Mouse (Mus musculus): ENCODE results near the gene Cebpe. TPM values are rescaled to one million over a fixed set of nuclear protein-coding genes. Genes with fewer than 3 reads are reported as not detected.

Cebpe gene
- polyA plus RNA-seq, 1 experiment from 2014 or later: not detected

GRCm38 (mm10) chr14:54746038-54746437 is 34.1 kb upstream of the Cebpe start:
- Histone ChIP-seq H3K27ac (replicated peaks; ENCODE audit: low read depth, low read length) (no peak overlapping the region), H3K4me1 (ENCODE audit: control insufficient read depth, insufficient read depth, low read length) (no peaks in the 10 kb centered on the region), H3K4me2 (ENCODE audit: low read length) (no peak overlapping the region), H3K4me3 (replicated peaks; ENCODE audit: low read depth, low read length) (no peak overlapping the region), H3K36me3 (ENCODE audit: control insufficient read depth, insufficient read depth, low read length) (no peaks in the 10 kb centered on the region), H3K9ac (replicated peaks; ENCODE audit: low read length) (no peak overlapping the region), H3K27me3 (ENCODE audit: control insufficient read depth, insufficient read depth, low read length) (no peaks in the 10 kb centered on the region), H3K9me3 (ENCODE audit: control insufficient read depth, low read length) (no peaks in the 10 kb centered on the region)
- no peak for DNase-seq
- no peak for ATAC-seq (ENCODE audit: low FRiP score, low TSS enrichment)
- WGBS: 97% methylated on average over 9 of the region's 9 CpGs

- Histone ChIP-seq H3K27me3 (ENCODE audit: control insufficient read depth, insufficient read depth, low read length) (no peaks in the 10 kb centered on the region), H3K36me3 (ENCODE audit: control insufficient read depth, insufficient read depth, low read length) (no peaks in the 10 kb centered on the region), H3K4me1 (ENCODE audit: control insufficient read depth, insufficient read depth, low read length) (no peaks in the 10 kb centered on the region), H3K9ac (replicated peaks; ENCODE audit: low read length) (no peak overlapping the region), H3K27ac (replicated peaks; ENCODE audit: low read depth, low read length) (no peak overlapping the region), H3K4me2 (ENCODE audit: low read length) (no peak overlapping the region), H3K4me3 (replicated peaks; ENCODE audit: low read depth, low read length) (no peak overlapping the region), H3K9me3 (ENCODE audit: control insufficient read depth, low read length) (no peaks in the 10 kb centered on the region)
- ATAC-seq (ENCODE audit: low FRiP score, low TSS enrichment) (no peak), DNase-seq (no peak)
- WGBS: 80% methylated on average over 8 of the region's 8 CpGs
These were observed 32.5 kb upstream of the Cebpe start for GRCm38 (mm10) chr14:54744473-54744872.

- no peak overlapping the region for H3K9ac ChIP-seq (replicated peaks; ENCODE audit: low read length)
These were observed 30.4 kb upstream of the Cebpe start for GRCm38 (mm10) chr14:54742375-54742774.

GRCm38 (mm10) chr14:54741721-54742120 is 29.7 kb upstream of the Cebpe start:
- ATAC-seq (ENCODE audit: low FRiP score, low TSS enrichment): no peak
- H3K27me3 ChIP-seq (ENCODE audit: control insufficient read depth, insufficient read depth, low read length): no peaks in the 10 kb centered on the region
- H3K4me2 ChIP-seq (ENCODE audit: low read length): no peak overlapping the region
- H3K27ac ChIP-seq (replicated peaks; ENCODE audit: low read depth, low read length): no peak overlapping the region
- no peak for DNase-seq
- H3K4me3 ChIP-seq (replicated peaks; ENCODE audit: low read depth, low read length): no peak overlapping the region
- peaks cover 9% of the 10 kb centered on the region for H3K4me1 ChIP-seq (ENCODE audit: control insufficient read depth, insufficient read depth, low read length)
- WGBS: 93% methylated on average over 6 of the region's 6 CpGs
- no peaks in the 10 kb centered on the region for H3K36me3 ChIP-seq (ENCODE audit: control insufficient read depth, insufficient read depth, low read length)
- no peaks in the 10 kb centered on the region for H3K9me3 ChIP-seq (ENCODE audit: control insufficient read depth, low read length)
- H3K9ac ChIP-seq (replicated peaks; ENCODE audit: low read length): no peak overlapping the region

More at GRCm38 (mm10) chr14:54742375-54742774, 30.4 kb upstream of the Cebpe start:
- DNase-seq (no peak), ATAC-seq (ENCODE audit: low FRiP score, low TSS enrichment) (no peak)
- peaks cover 2% of the 10 kb centered on the region; the same call in 1 of the 2 replicates for H3K4me1 ChIP-seq (ENCODE audit: control insufficient read depth, insufficient read depth, low read length)
- H3K4me2 ChIP-seq (ENCODE audit: low read length): no peak overlapping the region
- H3K27ac ChIP-seq (replicated peaks; ENCODE audit: low read depth, low read length): no peak overlapping the region
- no peaks in the 10 kb centered on the region for H3K9me3 ChIP-seq (ENCODE audit: control insufficient read depth, low read length)
- H3K4me3 ChIP-seq (replicated peaks; ENCODE audit: low read depth, low read length): no peak overlapping the region
- H3K27me3 ChIP-seq (ENCODE audit: control insufficient read depth, insufficient read depth, low read length): no peaks in the 10 kb centered on the region
- no peaks in the 10 kb centered on the region for H3K36me3 ChIP-seq (ENCODE audit: control insufficient read depth, insufficient read depth, low read length)
- 71% methylated on average over 2 of the region's 2 CpGs for WGBS

GRCm38 (mm10) chr14:54737634-54738033 is 25.7 kb upstream of the Cebpe start:
- ATAC-seq (ENCODE audit: low FRiP score, low TSS enrichment): no peak
- peak; percentile 1 for DNase-seq
- peaks cover 13% of the 10 kb centered on the region for H3K4me1 ChIP-seq (ENCODE audit: control insufficient read depth, insufficient read depth, low read length)
- no peak overlapping the region for H3K9ac ChIP-seq (replicated peaks; ENCODE audit: low read length)
- no peak overlapping the region for H3K4me3 ChIP-seq (replicated peaks; ENCODE audit: low read depth, low read length)
- no peaks in the 10 kb centered on the region for H3K9me3 ChIP-seq (ENCODE audit: control insufficient read depth, low read length)
- no peak overlapping the region for H3K4me2 ChIP-seq (ENCODE audit: low read length)
- H3K27me3 ChIP-seq (ENCODE audit: control insufficient read depth, insufficient read depth, low read length): no peaks in the 10 kb centered on the region
- 41% methylated on average over 10 of the region's 10 CpGs for WGBS
- no peaks in the 10 kb centered on the region for H3K36me3 ChIP-seq (ENCODE audit: control insufficient read depth, insufficient read depth, low read length)
- no peak overlapping the region for H3K27ac ChIP-seq (replicated peaks; ENCODE audit: low read depth, low read length)

GRCm38 (mm10) chr14:54736555-54737552 is 24.9 kb upstream of the Cebpe start:
- 33% methylated on average over 14 of the region's 14 CpGs for WGBS
- no peak for ATAC-seq (ENCODE audit: low FRiP score, low TSS enrichment)
- no peak overlapping the region for H3K9ac ChIP-seq (replicated peaks; ENCODE audit: low read length)
- H3K4me2 ChIP-seq (ENCODE audit: low read length): no peak overlapping the region
- no peaks in the 10 kb centered on the region for H3K27me3 ChIP-seq (ENCODE audit: control insufficient read depth, insufficient read depth, low read length)
- peak overlapping the region; percentile 41; the same call in 1 of the 2 replicates for H3K27ac ChIP-seq (replicated peaks; ENCODE audit: low read depth, low read length)
- peaks cover 13% of the 10 kb centered on the region for H3K4me1 ChIP-seq (ENCODE audit: control insufficient read depth, insufficient read depth, low read length)
- no peaks in the 10 kb centered on the region for H3K9me3 ChIP-seq (ENCODE audit: control insufficient read depth, low read length)
- peak; percentile 71 for DNase-seq
- H3K36me3 ChIP-seq (ENCODE audit: control insufficient read depth, insufficient read depth, low read length): no peaks in the 10 kb centered on the region
- H3K4me3 ChIP-seq (replicated peaks; ENCODE audit: low read depth, low read length): no peak overlapping the region

GRCm38 (mm10) chr14:54735221-54735620 is 23.2 kb upstream of the Cebpe start:
- Histone ChIP-seq H3K36me3 (ENCODE audit: control insufficient read depth, insufficient read depth, low read length) (no peaks in the 10 kb centered on the region), H3K27me3 (ENCODE audit: control insufficient read depth, insufficient read depth, low read length) (no peaks in the 10 kb centered on the region), H3K27ac (replicated peaks; ENCODE audit: low read depth, low read length) (no peak overlapping the region), H3K9ac (replicated peaks; ENCODE audit: low read length) (no peak overlapping the region), H3K4me3 (replicated peaks; ENCODE audit: low read depth, low read length) (no peak overlapping the region), H3K4me1 (ENCODE audit: control insufficient read depth, insufficient read depth, low read length) (peaks cover 13% of the 10 kb centered on the region), H3K4me2 (ENCODE audit: low read length) (no peak overlapping the region), H3K9me3 (ENCODE audit: control insufficient read depth, low read length) (no peaks in the 10 kb centered on the region)
- ATAC-seq (ENCODE audit: low FRiP score, low TSS enrichment) (no peak), DNase-seq (no peak)
- 88% methylated on average over 4 of the region's 4 CpGs for WGBS

GRCm38 (mm10) chr14:54734004-54734403 is 22.0 kb upstream of the Cebpe start:
- WGBS: 76% methylated on average over 4 of the region's 4 CpGs
- no peak overlapping the region for H3K27ac ChIP-seq (replicated peaks; ENCODE audit: low read depth, low read length)
- H3K27me3 ChIP-seq (ENCODE audit: control insufficient read depth, insufficient read depth, low read length): no peaks in the 10 kb centered on the region
- H3K4me1 ChIP-seq (ENCODE audit: control insufficient read depth, insufficient read depth, low read length): peaks cover 13% of the 10 kb centered on the region
- no peaks in the 10 kb centered on the region for H3K9me3 ChIP-seq (ENCODE audit: control insufficient read depth, low read length)
- DNase-seq (no peak), ATAC-seq (ENCODE audit: low FRiP score, low TSS enrichment) (no peak)
- H3K9ac ChIP-seq (replicated peaks; ENCODE audit: low read length): no peak overlapping the region
- H3K4me2 ChIP-seq (ENCODE audit: low read length): no peak overlapping the region
- no peak overlapping the region for H3K4me3 ChIP-seq (replicated peaks; ENCODE audit: low read depth, low read length)
- H3K36me3 ChIP-seq (ENCODE audit: control insufficient read depth, insufficient read depth, low read length): no peaks in the 10 kb centered on the region

GRCm38 (mm10) chr14:54732206-54732605 is 20.2 kb upstream of the Cebpe start:
- no peak overlapping the region for H3K4me2 ChIP-seq (ENCODE audit: low read length)
- no peaks in the 10 kb centered on the region for H3K9me3 ChIP-seq (ENCODE audit: control insufficient read depth, low read length)
- no peak overlapping the region for H3K9ac ChIP-seq (replicated peaks; ENCODE audit: low read length)
- peaks cover 9% of the 10 kb centered on the region for H3K4me1 ChIP-seq (ENCODE audit: control insufficient read depth, insufficient read depth, low read length)
- ATAC-seq (ENCODE audit: low FRiP score, low TSS enrichment) (no peak), DNase-seq (no peak)
- no peaks in the 10 kb centered on the region for H3K27me3 ChIP-seq (ENCODE audit: control insufficient read depth, insufficient read depth, low read length)
- H3K4me3 ChIP-seq (replicated peaks; ENCODE audit: low read depth, low read length): no peak overlapping the region
- no peaks in the 10 kb centered on the region for H3K36me3 ChIP-seq (ENCODE audit: control insufficient read depth, insufficient read depth, low read length)
- H3K27ac ChIP-seq (replicated peaks; ENCODE audit: low read depth, low read length): no peak overlapping the region
- WGBS: 91% methylated on average over 8 of the region's 8 CpGs

Data from midbrain, embryonic 14.5 days (tissue).